Mouse (Mus musculus) ES-Bruce4 (cell line): ENCODE measurements around the gene Klk1b5.

Experiments
- CTCF ChIP-seq: IDR thresholded peaks from one replicate; pipeline ENCODE4 v1.8.1; 2011; ENCODE audit warnings: low read depth, low read length
- EP300 ChIP-seq: IDR thresholded peaks from 2 replicates; pipeline ENCODE4 v1.6.1; 2011; ENCODE audit warnings: low read depth, low read length; ENCODE audit not compliant: insufficient read depth
- POLR2A ChIP-seq: IDR thresholded peaks from one replicate; pipeline ENCODE4 v1.8.1; 2011; ENCODE audit warnings: low read length; ENCODE audit not compliant: insufficient read depth

GRCm38 (mm10) chr7:44244080-44244479 lies 28.3 kb downstream of the Klk1b5 start:
- TF ChIP-seq POLR2A (no peak), CTCF (no peak), EP300 (no peak)
